9 mouse cellular contexts compared by ENCODE assay signal in the genomic region with DNA sequence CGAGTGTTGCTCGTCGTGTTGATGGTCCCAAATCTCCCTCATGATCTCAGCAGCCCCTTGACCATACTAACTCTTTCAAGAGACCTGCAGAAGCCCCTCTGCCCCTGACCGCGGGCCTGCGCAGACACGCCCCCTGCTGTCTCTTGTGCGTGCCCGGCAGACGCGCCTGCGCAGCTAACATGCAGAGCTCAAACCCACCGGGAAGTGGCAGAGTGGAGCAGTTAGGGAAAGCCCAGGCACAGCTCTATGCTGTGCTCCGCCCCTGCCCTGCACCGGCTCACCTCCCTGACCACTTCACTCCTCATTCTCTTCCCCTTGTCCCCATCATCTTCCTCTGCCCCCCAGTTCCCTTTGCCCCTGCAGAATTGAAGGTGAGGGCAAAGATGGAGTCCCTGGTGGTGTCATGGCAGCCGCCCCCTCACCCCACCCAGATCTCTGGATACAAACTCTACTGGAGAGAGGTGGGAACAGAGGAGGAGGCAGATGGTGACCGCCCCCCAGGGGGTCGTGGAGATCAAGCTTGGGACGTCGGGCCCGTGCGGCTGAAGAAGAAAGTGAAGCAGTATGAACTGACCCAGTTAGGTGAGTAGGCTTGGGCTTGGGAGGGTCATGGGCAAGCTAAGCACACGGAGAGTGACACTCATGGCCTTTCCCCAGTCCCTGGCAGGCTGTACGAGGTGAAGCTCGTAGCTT. TPM values are rescaled to one million over a fixed set of nuclear protein-coding genes. Genes with fewer than 3 reads are reported as not detected.
DNase-seq lines count a peak whose midpoint lies in the region; ATAC-seq and TF ChIP-seq lines count a peak whose summit lies in the region.
"Had no signal": no experiment of that assay in that cellular context is flagged by ENCODE, and none has a peak within 500 bp of the region (broad histone marks: within the 10 kb centered on the region; RNA-seq: fewer than 3 reads in every experiment).

No protein-coding gene starts in this region.

- peak overlapping the region; percentile 35; the same call in 1 of the 2 replicates for H3K9ac ChIP-seq in kidney, embryonic 16.5 days (replicated peaks; ENCODE audit: low read length)

- in situ Hi-C loops in Patski (cut with MboI; ENCODE audit: low pct_unique_long_range_greater_than_20kb) = loop anchor here (5.0 kb wide), 1 partner anchor 34 kb away; no protein-coding TSS in a partner anchor

- peak; percentile 53 for DNase-seq in CD4-positive, CD25-positive, alpha-beta regulatory T cell, adult 2 months (ENCODE audit: low read depth, low spot score)
- no peak for DNase-seq in Patski (ENCODE audit: low read depth, low spot score)
- peak; percentile 26 for DNase-seq in lung, postnatal 25 days (ENCODE audit: low spot score)
- DNase-seq in frontal cortex, postnatal 10 days (ENCODE audit: low spot score in 2 of 2) = no peak

- TF ChIP-seq POLR2A in embryonic fibroblast, embryonic 13.5 days (IDR thresholded peaks at IDR 0.05; ENCODE audit: low read depth, low read length) = no peak
- TF ChIP-seq POLR2A in testis, adult 2 months (IDR thresholded peaks at IDR 0.05; ENCODE audit: control insufficient read depth, low read depth, low read length) = no peak

- H3K4me3 ChIP-seq in embryonic fibroblast, embryonic 13.5 days (ENCODE audit: insufficient read depth, low read length) = no peak overlapping the region
- peak overlapping the region; percentile 24 for H3K4me3 ChIP-seq in kidney, embryonic 16.5 days (ENCODE audit: low read length)
- peak overlapping the region; percentile 70 for H3K4me3 ChIP-seq in testis, adult 2 months (ENCODE audit: control insufficient read depth, low read depth, low read length)

- CTCF ChIA-PET in Patski (lab: Charles Lee) = interaction anchor here (1.1 to 1.6 kb wide), 2 partner anchors 41 to 48 kb away, joined by 3 read pairs; no protein-coding TSS in a partner anchor

- ATAC-seq in CD4-positive, CD25-positive, alpha-beta regulatory T cell, adult 4 months = no peak
- ATAC-seq in Patski = no peak
- peak; percentile 53; the same call in 1 of the 2 replicates for ATAC-seq in kidney, embryonic 16.5 days (ENCODE audit: low FRiP score, low TSS enrichment)

- no peaks in the 10 kb centered on the region for H3K9me3 ChIP-seq in kidney, embryonic 16.5 days (ENCODE audit: low read length)

- POLR2A ChIA-PET in Patski (lab: Charles Lee) = interaction anchor here (0.5 kb wide), 1 partner anchor 1882 kb away, joined by 5 read pairs; no protein-coding TSS in a partner anchor

- no peak overlapping the region for H3K27ac ChIP-seq in embryonic fibroblast, embryonic 13.5 days (ENCODE audit: insufficient read depth, low read length)
- no peak overlapping the region for H3K27ac ChIP-seq in kidney, embryonic 16.5 days (ENCODE audit: low read length)
- no peak overlapping the region for H3K27ac ChIP-seq in testis, adult 2 months (ENCODE audit: control insufficient read depth, insufficient read depth, low read depth, low read length)

- H3K4me2 ChIP-seq in kidney, embryonic 16.5 days (replicated peaks; ENCODE audit: low read depth, low read length) = peak overlapping the region; percentile 47

- H3K27me3 ChIP-seq in Patski = peaks cover 31% of the 10 kb centered on the region
- peaks cover 11% of the 10 kb centered on the region; the same call in 1 of the 2 replicates for H3K27me3 ChIP-seq in kidney, embryonic 16.5 days (ENCODE audit: insufficient read depth, low read length)
- H3K27me3 ChIP-seq in testis, adult 2 months (ENCODE audit: control insufficient read depth, insufficient read depth, low read length) = no peaks in the 10 kb centered on the region

- TF ChIP-seq CTCF in Patski (IDR thresholded peaks at IDR 0.05) = peak; percentile 66
- 0 out of 2 replicates have a peak, but pooled peaks have one; percentile 24 for TF ChIP-seq CTCF in embryonic fibroblast, embryonic 13.5 days (IDR thresholded peaks at IDR 0.05; ENCODE audit: borderline replicate concordance, insufficient read depth, low read length)
- peak; percentile 26; the same call in 1 of the 2 replicates for TF ChIP-seq CTCF in testis, adult 2 months (IDR thresholded peaks at IDR 0.05; ENCODE audit: control insufficient read depth, insufficient read depth, insufficient replicate concordance, low read depth, low read length)

- no peaks in the 10 kb centered on the region for H3K4me1 ChIP-seq in embryonic fibroblast, embryonic 13.5 days (ENCODE audit: control insufficient read depth, insufficient read depth, low read length)
- H3K4me1 ChIP-seq in kidney, embryonic 16.5 days (ENCODE audit: insufficient read depth, low read length) = peaks cover 9% of the 10 kb centered on the region; the same call in 1 of the 2 replicates
- peaks cover 14% of the 10 kb centered on the region for H3K4me1 ChIP-seq in testis, adult 2 months (ENCODE audit: control insufficient read depth, insufficient read depth, low read length)

- 0 out of 2 replicates have a peak, but pooled peaks cover 4% of the 10 kb centered on the region for H3K36me3 ChIP-seq in kidney, embryonic 16.5 days (ENCODE audit: insufficient read depth, low read length)
- no peaks in the 10 kb centered on the region for H3K36me3 ChIP-seq in testis, adult 2 months (ENCODE audit: control insufficient read depth, insufficient read depth, low read length)

- 14% methylated on average over 25 of the region's 25 CpGs for WGBS in kidney, embryonic 16.5 days

RNA-seq across cellular contexts. Expression of a gene that starts 12.7 kb away (rescaled TPM):
- not detected for polyA plus RNA-seq in CD4-positive, CD25-positive, alpha-beta regulatory T cell, adult 4 months (2017; shearing (Covaris generic))
- not detected for polyA plus RNA-seq in Patski (2021)
- polyA plus RNA-seq in embryonic fibroblast, embryonic 13.5 days (2011; ENCODE audit: insufficient read length, low read depth, missing spikeins) = not detected in 2 replicates
- 3.2 and 3.3 TPM in 2 replicates for polyA plus RNA-seq in kidney, embryonic 16.5 days (2015; fragmentation: Nextera tagmentation; extraction: Ambion mirVana)
- polyA plus RNA-seq in testis, adult 2 months (2012; rRNA removed) = 0.27 and 0.36 TPM in 2 replicates
- polyA plus RNA-seq: large intestine, adult 2 months had no signal

RNA-seq across cellular contexts. Expression of a gene that starts 27.0 kb away (rescaled TPM):
- polyA plus RNA-seq in CD4-positive, CD25-positive, alpha-beta regulatory T cell, adult 4 months (2017; shearing (Covaris generic)) = under 1 TPM in 1 of 2 experiments, not detected in 1; 0.05 TPM
- polyA plus RNA-seq in Patski (2021) = 3.3 TPM
- 25.1 and 42.1 TPM in 2 replicates for polyA plus RNA-seq in embryonic fibroblast, embryonic 13.5 days (2011; ENCODE audit: insufficient read length, low read depth, missing spikeins)
- polyA plus RNA-seq in kidney, embryonic 16.5 days (2015; fragmentation: Nextera tagmentation; extraction: Ambion mirVana) = 10.9 and 12.0 TPM in 2 replicates
- polyA plus RNA-seq in testis, adult 2 months (2012; rRNA removed) = 2.8 and 3.1 TPM in 2 replicates

Comparison
In these comparisons a context has a peak if more than half of its experiments do, and no peak if none do; other contexts are left out.
1. DNase-seq: peak in CD4-positive, CD25-positive, alpha-beta regulatory T cell, adult 2 months (single experiment) and lung, postnatal 25 days (single experiment); none in Patski (single experiment) and frontal cortex, postnatal 10 days (0 of 2).
2. Peak in every context shown above with its lines, with median percentiles within 50 percentile points of each other: CTCF ChIP-seq.